ENCODE assay signal across 17 mouse cellular contexts in genomic region chr5:39145658-39146057, GRCm38 (mm10).
DNase-seq lines count a peak whose midpoint lies in the region; TF ChIP-seq lines count a peak whose summit lies in the region.
"Had no signal": no experiment of that assay in that cellular context is flagged by ENCODE, and none has a peak within 500 bp of the region (broad histone marks: within the 10 kb centered on the region; RNA-seq: fewer than 3 reads in every experiment).

No protein-coding gene starts in this region.

- H3K27ac ChIP-seq in embryonic fibroblast, embryonic 13.5 days (ENCODE audit: insufficient read depth, low read length), result peak overlapping the region; percentile 67
- H3K27ac ChIP-seq: gastrocnemius, adult 2 months; macrophage had no signal

- no peak overlapping the region for H3K4me3 ChIP-seq in embryonic fibroblast, embryonic 13.5 days (ENCODE audit: insufficient read depth, low read length)
- H3K4me3 ChIP-seq: erythroblast, embryonic 14.5 days; gastrocnemius, adult 2 months had no signal

- DNase-seq in frontal cortex, adult 2 months (ENCODE audit: extremely low spot score in 1 of 2, low spot score in 1 of 2), result peak; percentile 3 to 22
- no peak for DNase-seq in frontal cortex, postnatal 14 days (ENCODE audit: low spot score in 2 of 2)
- DNase-seq in layer of hippocampus, adult 11-12 months (ENCODE audit: low spot score), result peak; percentile 41
- no peak for DNase-seq in layer of hippocampus, postnatal 25 days (ENCODE audit: extremely low spot score in 1 of 2, low spot score in 1 of 2)
- peak; percentile 16 for DNase-seq in R1 (ENCODE audit: low read depth, low spot score)
- DNase-seq in urinary bladder, adult 2 months (ENCODE audit: low spot score), result no peak
- DNase-seq in gastrocnemius, adult 18-20 months (ENCODE audit: low spot score), result no peak
- DNase-seq: adrenal gland, postnatal 36 days; B cell, adult 2 months; cerebellum, adult 18-20 months; gastrocnemius, adult 2 months; kidney, postnatal 4 days; lung, adult 18-20 months; thymus, adult 2 months had no signal

- no peak for TF ChIP-seq CTCF in embryonic fibroblast, embryonic 13.5 days (IDR thresholded peaks at IDR 0.05; ENCODE audit: borderline replicate concordance, insufficient read depth, low read length)

- TF ChIP-seq POLR2A in embryonic fibroblast, embryonic 13.5 days (IDR thresholded peaks at IDR 0.05; ENCODE audit: low read depth, low read length), result no peak

- H3K4me1 ChIP-seq in embryonic fibroblast, embryonic 13.5 days (ENCODE audit: control insufficient read depth, insufficient read depth, low read length), result peaks cover 8% of the 10 kb centered on the region

Comparison
In these comparisons a context has a peak if more than half of its experiments do, and no peak if none do; other contexts are left out.
1. DNase-seq: peak in frontal cortex, adult 2 months (2 of 2), layer of hippocampus, adult 11-12 months (single experiment) and R1 (single experiment); none in frontal cortex, postnatal 14 days (0 of 2), layer of hippocampus, postnatal 25 days (0 of 2), urinary bladder, adult 2 months (single experiment) and gastrocnemius, adult 18-20 months (single experiment).